ENCODE assay signal across 8 mouse cellular contexts in genomic region chr3:127363512-127363911, GRCm38 (mm10).
DNase-seq lines count a peak whose midpoint lies in the region; ATAC-seq lines count a peak whose summit lies in the region.
"Had no signal": no experiment of that assay in that cellular context is flagged by ENCODE, and none has a peak within 500 bp of the region (broad histone marks: within the 10 kb centered on the region; RNA-seq: fewer than 3 reads in every experiment).

No protein-coding gene starts in this region.

- peaks cover 35% of the 10 kb centered on the region for H3K4me1 ChIP-seq in neural tube, embryonic 13.5 days (replicated peaks)

- H3K4me3 ChIP-seq in neural tube, embryonic 13.5 days, result no peak overlapping the region

- 81% methylated on average over 15 of the region's 15 CpGs for WGBS in neural tube, embryonic 13.5 days

- no peak for ATAC-seq in neural tube, embryonic 13.5 days (ENCODE audit: low read depth)

- no peaks in the 10 kb centered on the region for H3K9me3 ChIP-seq in neural tube, embryonic 13.5 days

- no peak overlapping the region for H3K9ac ChIP-seq in neural tube, embryonic 13.5 days
- H3K9ac ChIP-seq: lung, embryonic 14.5 days had no signal

- DNase-seq in gastrocnemius, postnatal 14 days, result peak; percentile 44
- no peak for DNase-seq in gastrocnemius, adult 8-10 months (ENCODE audit: low spot score in 2 of 2)
- no peak for DNase-seq in neural tube, embryonic 10.5 days (ENCODE audit: extremely low spot score, low spot score)
- DNase-seq in cerebellum, adult 9-10 months, result peak; percentile 19
- peak; percentile 37 for DNase-seq in right cerebral cortex, postnatal 4 days
- DNase-seq in adrenal gland, adult 18-20 months (ENCODE audit: low spot score in 2 of 2), result no peak
- DNase-seq: lung, embryonic 14.5 days had no signal

- H3K27ac ChIP-seq in neural tube, embryonic 13.5 days (replicated peaks), result peak overlapping the region; percentile 59

- H3K36me3 ChIP-seq in neural tube, embryonic 13.5 days, result no peaks in the 10 kb centered on the region

- H3K27me3 ChIP-seq in neural tube, embryonic 13.5 days, result no peaks in the 10 kb centered on the region

- intact Hi-C loops in gastrocnemius, postnatal 14 days (cut with DNase I; ENCODE audit: low total_unique reads), result no loop called here

- H3K4me2 ChIP-seq in neural tube, embryonic 13.5 days, result no peak overlapping the region
- H3K4me2 ChIP-seq: lung, embryonic 14.5 days had no signal

Comparison
In these comparisons a context has a peak if more than half of its experiments do, and no peak if none do; other contexts are left out.
1. DNase-seq: peak in gastrocnemius, postnatal 14 days (single experiment), cerebellum, adult 9-10 months (single experiment) and right cerebral cortex, postnatal 4 days (single experiment); none in gastrocnemius, adult 8-10 months (0 of 2), neural tube, embryonic 10.5 days (single experiment) and adrenal gland, adult 18-20 months (0 of 2).